ENCODE assay signal across 12 mouse cellular contexts in genomic region chr4:117325076-117325475, GRCm38 (mm10).
"Had no signal": no experiment of that assay in that cellular context is flagged by ENCODE, and none has a peak within 500 bp of the region (broad histone marks: within the 10 kb centered on the region; RNA-seq: fewer than 3 reads in every experiment).

No protein-coding gene starts in this region.

- DNase-seq: left cerebral cortex, postnatal 4 days; liver; liver, embryonic 13.5 days; liver, postnatal 0 days; lung, adult 18-20 months; lung, adult 2 months; lung, embryonic 14.5 days; lung, postnatal 10 days; lung, postnatal 14 days; lung, postnatal 36 days; lung, postnatal 4 days; midbrain, embryonic 14.5 days had no signal
